Mouse (Mus musculus): ENCODE measurements around the gene Togaram2.

- TF ChIP-seq CTCF (IDR thresholded peaks at IDR 0.05; ENCODE audit: low read depth) (no peak), EP300 (IDR thresholded peaks at IDR 0.05; ENCODE audit: low read depth) (no peak)
Observed at GRCm38 (mm10) chr17:71637750-71638265, 35.3 kb upstream of the Togaram2 start.

All from liver, embryonic 14.5 days (tissue).